Mouse (Mus musculus) G1E (cell line): ENCODE measurements at regions not wholly inside any gene's neighbourhood (a gene's known extent, or its start where the extent isn't known, plus 50 kb on each side); places are given as distances from the start of the nearest gene placed in this dataset.

Experiments used
- ATAC-seq: 2 replicates; pipeline ENCODE4 v1.8.0; 2016; ENCODE audit warnings: mild to moderate bottlenecking; ENCODE audit not compliant: insufficient number of reproducible peaks, poor library complexity, low FRiP score, severe bottlenecking; ENCODE audit errors: extremely low read depth
- DNase-seq: peaks from one replicate; pipeline ENCODE4 v3.0.0; 2012; ENCODE audit warnings: low spot score
- H3K27me3 ChIP-seq: 2 replicates; pipeline ENCODE4 v1.6.1; 2012; ENCODE audit warnings: mild to moderate bottlenecking, low read length, inconsistent platforms; ENCODE audit not compliant: insufficient read depth
- H3K36me3 ChIP-seq: replicated peaks from 2 replicates; pipeline ENCODE3; 2012; ENCODE audit warnings: mild to moderate bottlenecking, inconsistent platforms
- H3K4me1 ChIP-seq: 2 replicates; pipeline ENCODE4 v1.6.1; 2012; ENCODE audit warnings: low read depth, low read length, inconsistent platforms, mixed read lengths; ENCODE audit not compliant: insufficient read depth
- H3K4me3 ChIP-seq: 2 replicates; pipeline ENCODE4 v1.5.1; 2012; ENCODE audit warnings: low read depth, mild to moderate bottlenecking, inconsistent platforms, low read length, moderate library complexity, mixed read lengths
- H3K9me3 ChIP-seq: replicated peaks from 2 replicates; pipeline ENCODE4 v1.6.1; 2012; ENCODE audit warnings: inconsistent platforms
- CTCF ChIP-seq: IDR thresholded peaks from 2 replicates; pipeline ENCODE4 v1.5.1; 2012; ENCODE audit warnings: low read depth, low read length, inconsistent platforms, mixed read lengths
- GATA1 ChIP-seq: IDR thresholded peaks from 2 replicates; pipeline ENCODE4 v1.6.1; 2012; ENCODE audit warnings: borderline replicate concordance, low read length, inconsistent platforms, mixed read lengths
- GATA2 ChIP-seq: IDR thresholded peaks from 2 replicates; pipeline ENCODE4 v1.6.1; 2012; ENCODE audit warnings: low read depth, low read length, inconsistent platforms, borderline replicate concordance
- POLR2AphosphoS5 ChIP-seq: IDR thresholded peaks from 2 replicates; pipeline ENCODE4 v1.6.1; 2012; ENCODE audit warnings: low read depth, low read length, inconsistent platforms; ENCODE audit not compliant: insufficient replicate concordance
- TAL1 ChIP-seq: conservative IDR thresholded peaks from 2 replicates; pipeline ENCODE4 v1.6.1; 2012; ENCODE audit warnings: low read depth, low read length, inconsistent platforms, mixed read lengths

GRCm38 (mm10) chr8:10828580-10828979, 179.7 kb downstream of the Irs2 start:
- TF ChIP-seq GATA1: no peak
- TF ChIP-seq TAL1: no peak
- TF ChIP-seq CTCF: no peak
- no peak for TF ChIP-seq POLR2AphosphoS5
- TF ChIP-seq GATA2: no peak
- ATAC-seq (no peak), DNase-seq (no peak)
- Histone ChIP-seq H3K9me3 (no peaks in the 10 kb centered on the region), H3K27me3 (peaks cover 35% of the 10 kb centered on the region), H3K4me1 (peaks cover 19% of the 10 kb centered on the region), H3K4me3 (no peak overlapping the region), H3K36me3 (no peaks in the 10 kb centered on the region)

GRCm38 (mm10) chr8:10827560-10827959, 180.7 kb downstream of the Irs2 start:
- H3K4me3 ChIP-seq: no peak overlapping the region

GRCm38 (mm10) chr8:10825981-10826380, 182.3 kb downstream of the Irs2 start:
- no peak for TF ChIP-seq TAL1
- TF ChIP-seq CTCF: no peak
- Histone ChIP-seq H3K4me1 (peaks cover 2% of the 10 kb centered on the region; the same call in 1 of the 2 replicates), H3K9me3 (no peaks in the 10 kb centered on the region), H3K4me3 (no peak overlapping the region), H3K27me3 (peaks cover 36% of the 10 kb centered on the region), H3K36me3 (no peaks in the 10 kb centered on the region)
- DNase-seq (no peak), ATAC-seq (no peak)

More at GRCm38 (mm10) chr8:10827560-10827959, 180.7 kb downstream of the Irs2 start:
- TF ChIP-seq TAL1: no peak
- no peak for TF ChIP-seq CTCF
- no peak for TF ChIP-seq POLR2AphosphoS5
- no peak for TF ChIP-seq GATA1
- TF ChIP-seq GATA2: no peak
- Histone ChIP-seq H3K4me1 (peaks cover 16% of the 10 kb centered on the region), H3K9me3 (no peaks in the 10 kb centered on the region), H3K36me3 (no peaks in the 10 kb centered on the region), H3K27me3 (peaks cover 36% of the 10 kb centered on the region)
- DNase-seq (no peak), ATAC-seq (no peak)

GRCm38 (mm10) chr8:10825192-10825926, 182.9 kb downstream of the Irs2 start:
- Histone ChIP-seq H3K36me3 (no peaks in the 10 kb centered on the region), H3K4me3 (no peak overlapping the region), H3K9me3 (no peaks in the 10 kb centered on the region), H3K27me3 (peaks cover 39% of the 10 kb centered on the region), H3K4me1 (no peaks in the 10 kb centered on the region)
- TF ChIP-seq GATA1: no peak
- no peak for TF ChIP-seq CTCF
- no peak for TF ChIP-seq GATA2
- no peak for TF ChIP-seq TAL1
- no peak for TF ChIP-seq POLR2AphosphoS5
- ATAC-seq: no peak
- no peak for DNase-seq

- TF ChIP-seq POLR2AphosphoS5 (no peak), TAL1 (no peak), CTCF (no peak), GATA2 (no peak), GATA1 (no peak)
- no peaks in the 10 kb centered on the region for H3K4me1 ChIP-seq
- peaks cover 47% of the 10 kb centered on the region for H3K27me3 ChIP-seq
- no peaks in the 10 kb centered on the region for H3K36me3 ChIP-seq
- no peak for DNase-seq
- H3K4me3 ChIP-seq: no peak overlapping the region
- H3K9me3 ChIP-seq: no peaks in the 10 kb centered on the region
- no peak for ATAC-seq
Measured at GRCm38 (mm10) chr8:10821901-10822300, 186.4 kb downstream of the Irs2 start.

GRCm38 (mm10) chr8:10814499-10814898, 193.8 kb downstream of the Irs2 start:
- Histone ChIP-seq H3K4me3 (no peak overlapping the region), H3K4me1 (no peaks in the 10 kb centered on the region), H3K9me3 (no peaks in the 10 kb centered on the region), H3K27me3 (peaks cover 64% of the 10 kb centered on the region), H3K36me3 (no peaks in the 10 kb centered on the region)
- TF ChIP-seq CTCF (no peak), GATA1 (no peak), TAL1 (no peak), GATA2 (no peak), POLR2AphosphoS5 (no peak)
- no peak for DNase-seq
- ATAC-seq: no peak
